In the genomic region with DNA sequence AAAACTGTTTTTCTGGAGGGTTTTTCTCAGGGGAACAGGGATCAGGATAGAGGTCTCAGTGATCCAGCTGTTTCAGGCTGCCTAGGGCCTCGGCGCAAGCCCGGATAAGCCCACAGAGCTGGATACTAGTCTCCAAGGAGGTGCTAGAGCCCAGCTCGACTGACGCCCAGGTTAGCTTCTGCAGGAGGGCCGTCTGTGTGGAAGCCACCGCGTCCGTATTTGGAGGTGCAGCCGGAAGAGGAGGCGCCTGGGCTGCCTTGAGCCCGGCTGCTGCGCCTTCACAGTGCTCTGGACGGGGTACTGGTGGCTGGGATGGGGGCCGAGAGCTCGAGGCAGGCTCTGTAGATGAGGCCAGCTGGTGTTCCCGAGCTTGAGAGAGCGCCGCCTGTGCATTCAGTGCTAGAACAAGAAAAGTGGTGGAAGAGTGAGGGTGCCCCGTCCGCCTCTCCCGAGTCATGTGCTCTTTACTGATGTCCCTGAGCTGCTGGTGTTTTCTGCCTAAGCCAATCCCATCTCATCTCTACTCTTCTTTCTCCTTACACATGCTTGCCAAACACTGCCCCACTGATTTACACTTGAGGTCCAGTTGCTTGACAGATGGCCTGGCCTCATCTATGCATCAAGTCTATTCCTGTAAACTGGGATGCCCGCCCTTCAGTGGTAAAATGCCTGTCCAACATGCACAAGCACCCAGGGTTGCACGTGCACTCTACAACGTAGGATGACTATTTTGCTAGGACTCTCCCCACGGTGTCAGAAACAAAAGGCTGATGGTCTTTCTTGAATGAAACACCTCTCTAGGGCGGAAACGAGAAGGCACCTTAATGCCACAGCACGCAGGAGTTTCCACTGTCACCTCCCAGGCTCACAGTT, we compare ENCODE assay signal across 8 mouse cellular contexts. TPM values are rescaled to one million over a fixed set of nuclear protein-coding genes. Genes with fewer than 3 reads are reported as not detected.
DNase-seq lines count a peak whose midpoint lies in the region; ATAC-seq and TF ChIP-seq lines count a peak whose summit lies in the region.

No protein-coding gene starts in this region.

- H3K27me3 ChIP-seq in cerebellum, adult 2 months (ENCODE audit: control insufficient read depth, insufficient read depth, low read length): no peaks in the 10 kb centered on the region
- peaks cover 5% of the 10 kb centered on the region for H3K27me3 ChIP-seq in heart, embryonic 13.5 days (replicated peaks)
- H3K27me3 ChIP-seq in limb, embryonic 12.5 days: no peaks in the 10 kb centered on the region
- H3K27me3 ChIP-seq in stomach, embryonic 14.5 days (ENCODE audit: control insufficient read depth, insufficient read depth, low read length): no peaks in the 10 kb centered on the region

- no peak for TF ChIP-seq CTCF in cerebellum, adult 2 months (IDR thresholded peaks at IDR 0.05; ENCODE audit: borderline replicate concordance, insufficient read depth, low read depth, low read length)

- H3K4me3 ChIP-seq in cerebellum, adult 2 months (replicated peaks; ENCODE audit: insufficient read depth, low read depth, low read length): peak overlapping the region; percentile 80
- peak overlapping the region; percentile 96 for H3K4me3 ChIP-seq in heart, embryonic 13.5 days
- H3K4me3 ChIP-seq in limb, embryonic 12.5 days (replicated peaks): peak overlapping the region; percentile 96
- H3K4me3 ChIP-seq in stomach, embryonic 14.5 days (ENCODE audit: low read depth, low read length): peak overlapping the region; percentile 47

- peaks cover 13% of the 10 kb centered on the region; the same call in 1 of the 2 replicates for H3K4me1 ChIP-seq in cerebellum, adult 2 months (ENCODE audit: control insufficient read depth, insufficient read depth, low read length)
- peaks cover 52% of the 10 kb centered on the region for H3K4me1 ChIP-seq in heart, embryonic 13.5 days
- H3K4me1 ChIP-seq in limb, embryonic 12.5 days (replicated peaks): peaks cover 47% of the 10 kb centered on the region
- H3K4me1 ChIP-seq in stomach, embryonic 14.5 days (ENCODE audit: control insufficient read depth, insufficient read depth, low read length): peaks cover 37% of the 10 kb centered on the region

- no peaks in the 10 kb centered on the region for H3K9me3 ChIP-seq in heart, embryonic 13.5 days
- H3K9me3 ChIP-seq in limb, embryonic 12.5 days: no peaks in the 10 kb centered on the region
- H3K9me3 ChIP-seq in stomach, embryonic 14.5 days (ENCODE audit: control insufficient read depth, low read depth, low read length): no peaks in the 10 kb centered on the region

- intact Hi-C loops in gastrocnemius, postnatal 36 days (cut with DNase I): no loop called here

- H3K9ac ChIP-seq in heart, embryonic 13.5 days: peak overlapping the region; percentile 86
- H3K9ac ChIP-seq in limb, embryonic 12.5 days (replicated peaks): peak overlapping the region; percentile 76
- peak overlapping the region; percentile 26 for H3K9ac ChIP-seq in stomach, embryonic 14.5 days (replicated peaks; ENCODE audit: low read depth, low read length)

- no peak for ATAC-seq in heart, embryonic 13.5 days (ENCODE audit: extremely low read depth, insufficient number of reproducible peaks, low FRiP score, low TSS enrichment)
- no peak for ATAC-seq in limb, embryonic 12.5 days (ENCODE audit: insufficient number of reproducible peaks, insufficient read depth, low FRiP score, low TSS enrichment, low read depth)
- no peak for ATAC-seq in stomach, embryonic 14.5 days (ENCODE audit: insufficient number of reproducible peaks, insufficient read depth, low FRiP score, low read depth)

- H3K27ac ChIP-seq in cerebellum, adult 2 months (ENCODE audit: insufficient read depth, low read length): no peak overlapping the region
- H3K27ac ChIP-seq in heart, embryonic 13.5 days (replicated peaks): no peak overlapping the region
- H3K27ac ChIP-seq in limb, embryonic 12.5 days: no peak overlapping the region
- no peak overlapping the region for H3K27ac ChIP-seq in stomach, embryonic 14.5 days (ENCODE audit: low read length)

- H3K4me2 ChIP-seq in heart, embryonic 13.5 days: peak overlapping the region; percentile 98
- H3K4me2 ChIP-seq in limb, embryonic 12.5 days: peak overlapping the region; percentile 98
- H3K4me2 ChIP-seq in stomach, embryonic 14.5 days (replicated peaks; ENCODE audit: low read depth, low read length): peak overlapping the region; percentile 99

- DNase-seq in kidney, adult 9 months: peak; percentile 36
- no peak for DNase-seq in kidney, adult 18-20 months
- peak; percentile 57 to 62 for DNase-seq in cerebellum, adult 2 months
- DNase-seq in gastrocnemius, postnatal 36 days: no peak
- no peak for DNase-seq in right cerebral cortex, postnatal 4 days

- TF ChIP-seq POLR2A in cerebellum, adult 2 months (IDR thresholded peaks at IDR 0.05; ENCODE audit: borderline replicate concordance, insufficient read depth, low read length): no peak

- H3K36me3 ChIP-seq in heart, embryonic 13.5 days: peaks cover 4% of the 10 kb centered on the region
- peaks cover 14% of the 10 kb centered on the region for H3K36me3 ChIP-seq in limb, embryonic 12.5 days
- H3K36me3 ChIP-seq in stomach, embryonic 14.5 days (ENCODE audit: control insufficient read depth, insufficient read depth, low read length): no peaks in the 10 kb centered on the region; the same call in 1 of the 2 replicates

- 53% methylated on average over 29 of the region's 29 CpGs for WGBS in cerebellum, adult 2 months
- WGBS in heart, embryonic 13.5 days: 70% methylated on average over 29 of the region's 29 CpGs
- 73% methylated on average over 29 of the region's 29 CpGs for WGBS in limb, embryonic 12.5 days
- WGBS in stomach, embryonic 14.5 days: 73% methylated on average over 29 of the region's 29 CpGs

RNA-seq across cellular contexts. Expression of a gene that starts 1.1 kb away (rescaled TPM):
- 65.2 and 65.9 TPM in 2 replicates for polyA plus RNA-seq in cerebellum, adult 2 months (2012; rRNA removed)
- 79.7 and 82.6 TPM in 2 replicates for polyA plus RNA-seq in heart, embryonic 13.5 days (2015; fragmentation: Nextera tagmentation; extraction: Ambion mirVana)
- polyA plus RNA-seq in limb, embryonic 12.5 days (2016; fragmentation: Nextera tagmentation; extraction: Ambion mirVana): 140 and 143 TPM in 2 replicates
- polyA plus RNA-seq in stomach, embryonic 14.5 days (2014; fragmentation: Nextera tagmentation; extraction: Ambion mirVana): 92.4 and 98.4 TPM in 2 replicates
- 10 to 100 TPM; 19.7 to 22.8 TPM for total RNA-seq in gastrocnemius, postnatal 36 days (2021)

RNA-seq across cellular contexts. Expression of a gene that starts 4.4 kb away (rescaled TPM):
- polyA plus RNA-seq in cerebellum, adult 2 months (2012; rRNA removed): 11.7 and 13.1 TPM in 2 replicates
- 85.9 and 96.8 TPM in 2 replicates for polyA plus RNA-seq in heart, embryonic 13.5 days (2015; fragmentation: Nextera tagmentation; extraction: Ambion mirVana)
- 15.9 and 16.5 TPM in 2 replicates for polyA plus RNA-seq in limb, embryonic 12.5 days (2016; fragmentation: Nextera tagmentation; extraction: Ambion mirVana)
- polyA plus RNA-seq in stomach, embryonic 14.5 days (2014; fragmentation: Nextera tagmentation; extraction: Ambion mirVana): 36.7 and 37.4 TPM in 2 replicates
- total RNA-seq in gastrocnemius, postnatal 36 days (2021): 100 to 1,000 TPM; 235 to 261 TPM

RNA-seq across cellular contexts. Expression of a gene that starts 10.2 kb away (rescaled TPM):
- polyA plus RNA-seq in cerebellum, adult 2 months (2012; rRNA removed): 165 and 175 TPM in 2 replicates
- polyA plus RNA-seq in heart, embryonic 13.5 days (2015; fragmentation: Nextera tagmentation; extraction: Ambion mirVana): 22.5 and 24.7 TPM in 2 replicates
- 17.0 and 30.3 TPM in 2 replicates for polyA plus RNA-seq in limb, embryonic 12.5 days (2016; fragmentation: Nextera tagmentation; extraction: Ambion mirVana)
- polyA plus RNA-seq in stomach, embryonic 14.5 days (2014; fragmentation: Nextera tagmentation; extraction: Ambion mirVana): 33.8 and 35.2 TPM in 2 replicates
- total RNA-seq in gastrocnemius, postnatal 36 days (2021): 10 to 100 TPM; 43.4 to 44.2 TPM

RNA-seq across cellular contexts. Expression of a gene that starts 26.4 kb away (rescaled TPM):
- 0.13 and 0.24 TPM in 2 replicates for polyA plus RNA-seq in cerebellum, adult 2 months (2012; rRNA removed)
- polyA plus RNA-seq in heart, embryonic 13.5 days (2015; fragmentation: Nextera tagmentation; extraction: Ambion mirVana): 0.29 TPM in 1 of 2 replicates, not detected in the other
- polyA plus RNA-seq in limb, embryonic 12.5 days (2016; fragmentation: Nextera tagmentation; extraction: Ambion mirVana): 0.40 TPM in 1 of 2 replicates, not detected in the other
- polyA plus RNA-seq in stomach, embryonic 14.5 days (2014; fragmentation: Nextera tagmentation; extraction: Ambion mirVana): 0.62 and 0.84 TPM in 2 replicates
- not detected for total RNA-seq in gastrocnemius, postnatal 36 days (2021)

RNA-seq across cellular contexts. Expression of a gene that starts 40.7 kb away (rescaled TPM):
- polyA plus RNA-seq in cerebellum, adult 2 months (2012; rRNA removed): 158 and 170 TPM in 2 replicates
- polyA plus RNA-seq in heart, embryonic 13.5 days (2015; fragmentation: Nextera tagmentation; extraction: Ambion mirVana): 55.8 and 59.6 TPM in 2 replicates
- 74.9 and 78.0 TPM in 2 replicates for polyA plus RNA-seq in limb, embryonic 12.5 days (2016; fragmentation: Nextera tagmentation; extraction: Ambion mirVana)
- polyA plus RNA-seq in stomach, embryonic 14.5 days (2014; fragmentation: Nextera tagmentation; extraction: Ambion mirVana): 67.6 and 72.1 TPM in 2 replicates
- 10 to 100 TPM; 70.8 to 71.1 TPM for total RNA-seq in gastrocnemius, postnatal 36 days (2021)

Comparison
In these comparisons a context has a peak if more than half of its experiments do, and no peak if none do; other contexts are left out.
1. DNase-seq: peak in kidney, adult 9 months (single experiment) and cerebellum, adult 2 months (2 of 2); none in kidney, adult 18-20 months (single experiment), gastrocnemius, postnatal 36 days (0 of 2) and right cerebral cortex, postnatal 4 days (single experiment).
2. H3K9ac ChIP-seq: peak in every context shown above with its lines; median percentile 86 in heart, embryonic 13.5 days; 76 in limb, embryonic 12.5 days; 26 in stomach, embryonic 14.5 days.
3. Peak in every context shown above with its lines, with median percentiles within 50 percentile points of each other: H3K4me3 ChIP-seq and H3K4me2 ChIP-seq.